Mouse (Mus musculus) B cell, adult 2 months (primary cell): ENCODE data around the gene Atp5c1.

Source experiments
- DNase-seq, 2 experiments: peaks; one replicate each; pipeline ENCODE4 v3.0.0; 2022

Atp5c1 gene

GRCm38 (mm10) chr2:10049456-10049855 is 30.9 kb downstream of the Atp5c1 start:
- no peak for DNase-seq

- DNase-seq = peak; percentile 94 to 95
These were observed 31.8 kb downstream of the Atp5c1 start, which contains the start of gene Taf3 for GRCm38 (mm10) chr2:10048461-10048860. Gene Taf3, minus strand, starts transcription at chr2:10048596.

GRCm38 (mm10) chr2:10047758-10048436 is 32.4 kb downstream of the Atp5c1 start:
- DNase-seq = peak in 1 of 2 experiments; percentile 35

- DNase-seq = no peak
These were observed 45.3 kb downstream of the Atp5c1 start for GRCm38 (mm10) chr2:10034976-10035375.

- DNase-seq = no peak
These were observed 46.6 kb downstream of the Atp5c1 start for GRCm38 (mm10) chr2:10033684-10034083.

GRCm38 (mm10) chr2:10029755-10030154 is 50.6 kb downstream of the Atp5c1 start:
- DNase-seq = no peak

- no peak for DNase-seq
These were observed 56.0 kb downstream of the Atp5c1 start for GRCm38 (mm10) chr2:10024264-10024663.

- no peak for DNase-seq
These were observed 59.0 kb downstream of the Atp5c1 start for GRCm38 (mm10) chr2:10021296-10021695.

GRCm38 (mm10) chr2:10014951-10015635 is 65.2 kb downstream of the Atp5c1 start:
- no peak for DNase-seq

- peak; percentile 42 to 53 for DNase-seq
These were observed 69.9 kb downstream of the Atp5c1 start for GRCm38 (mm10) chr2:10010263-10010909.

GRCm38 (mm10) chr2:10009671-10010254 is 70.5 kb downstream of the Atp5c1 start:
- no peak for DNase-seq

- no peak for DNase-seq
These were observed 71.7 kb downstream of the Atp5c1 start for GRCm38 (mm10) chr2:10008593-10008992.
